Mouse (Mus musculus) T-cell, adult 2 months (primary cell): ENCODE measurements around the gene Tmem218.

Experiments used
- DNase-seq: peaks from one replicate; pipeline ENCODE4 v3.0.0; 2022; ENCODE audit warnings: low spot score

Tmem218 gene

DNA sequence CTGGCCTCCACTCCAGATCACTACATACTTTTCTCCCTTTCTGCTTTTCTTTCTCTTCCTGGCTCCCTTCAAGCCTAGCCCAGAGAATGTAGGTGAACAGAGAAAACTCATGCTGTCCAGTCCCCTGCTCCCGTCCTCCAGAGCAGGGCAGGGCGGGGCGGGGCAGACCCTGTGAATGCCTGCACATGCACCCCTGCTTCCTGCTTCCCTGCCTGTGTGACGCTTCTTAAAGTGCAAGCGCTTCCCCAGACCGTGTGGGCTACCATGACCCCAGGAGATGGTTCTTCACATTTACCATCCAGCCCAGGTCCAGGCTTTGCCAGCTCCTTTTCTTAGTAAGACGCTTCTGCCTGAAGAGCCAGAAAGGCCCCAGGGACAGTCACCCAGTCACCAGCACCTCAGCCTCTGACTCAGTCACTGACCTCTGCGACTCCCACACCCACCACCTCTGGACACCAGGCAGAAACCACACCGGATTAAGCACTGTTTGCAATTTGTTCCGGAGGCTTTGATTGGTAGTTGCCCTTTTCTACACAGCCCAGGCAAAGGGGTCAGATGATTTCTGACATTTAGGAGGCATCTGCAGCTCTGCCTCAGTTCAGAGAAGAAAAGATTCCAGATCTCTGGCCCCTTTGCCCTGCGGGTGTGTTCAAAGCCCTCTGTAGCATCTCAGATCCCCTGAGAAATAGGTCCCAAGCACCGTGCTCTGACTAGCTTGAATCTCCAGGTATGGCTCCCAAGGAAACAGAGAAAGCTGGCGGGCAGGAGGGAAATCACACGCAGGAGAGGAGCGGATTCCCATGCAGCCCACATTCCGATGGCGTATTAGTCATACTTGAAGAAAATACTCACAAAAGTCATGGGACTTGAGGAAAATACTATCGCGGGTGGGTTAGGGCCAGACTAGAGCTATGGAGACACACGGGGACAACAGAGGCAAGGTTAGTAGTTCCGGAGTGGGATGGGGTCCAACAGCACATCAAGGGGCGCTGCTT is 24.5 kb downstream of the Tmem218 start:
- no peak for DNase-seq

DNA sequence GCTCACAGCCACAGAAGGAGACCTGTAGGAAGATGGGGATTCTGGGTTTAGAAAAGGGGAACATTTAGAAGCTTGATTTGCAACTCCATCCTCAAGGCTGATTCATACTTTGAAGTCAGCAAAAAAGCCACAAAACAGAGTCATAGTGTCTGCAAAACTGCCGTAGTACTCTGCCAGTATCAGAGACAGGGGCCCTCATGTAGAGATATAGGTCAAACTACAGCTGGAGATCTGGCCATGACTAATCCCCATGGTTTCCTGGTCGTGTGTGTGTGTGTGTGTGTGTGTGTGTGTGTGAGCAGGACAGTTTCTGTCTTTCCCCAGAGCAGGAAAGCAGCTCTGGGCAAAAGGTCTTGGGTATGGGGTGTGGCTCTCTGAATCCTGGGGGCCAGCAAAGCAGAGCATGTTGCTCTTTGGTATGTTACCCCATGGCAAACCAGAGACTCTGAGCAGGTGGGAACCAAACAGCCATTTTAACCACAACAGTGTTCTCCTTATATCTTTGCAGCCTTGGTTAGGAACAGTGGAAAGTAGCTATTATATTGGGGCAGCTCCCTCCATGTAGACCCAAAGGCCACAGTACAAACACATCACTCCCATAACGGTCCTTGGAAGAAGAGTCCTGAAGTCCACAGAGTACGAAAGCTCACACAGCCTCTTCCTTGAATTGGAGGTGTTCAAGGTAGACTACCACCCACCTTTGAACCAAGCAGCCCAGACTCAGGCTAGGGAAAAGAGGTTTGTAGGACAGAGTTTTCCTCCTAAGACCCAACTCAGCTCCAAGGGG is 28.1 kb downstream of the Tmem218 start:
- no peak for DNase-seq

DNA sequence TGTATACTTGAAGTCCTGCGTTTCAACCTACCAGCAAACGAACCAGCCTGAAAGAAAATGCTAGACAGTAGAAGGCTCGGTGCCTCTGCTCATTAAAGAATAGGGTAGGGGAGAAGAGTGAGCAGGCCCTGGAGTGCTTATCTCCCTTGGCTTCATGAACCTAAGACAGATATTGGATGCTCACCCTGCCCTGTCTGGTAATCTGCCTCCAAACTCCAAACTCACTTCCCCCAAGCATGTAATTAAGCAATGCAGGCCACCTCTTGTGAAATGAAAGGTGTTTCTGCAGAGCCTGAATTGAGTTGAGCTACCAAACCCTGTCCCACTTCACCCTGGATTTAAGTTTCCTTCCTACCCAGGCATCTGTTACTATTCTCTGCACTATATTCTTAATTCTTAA is 34.7 kb downstream of the Tmem218 start:
- DNase-seq: no peak

DNA sequence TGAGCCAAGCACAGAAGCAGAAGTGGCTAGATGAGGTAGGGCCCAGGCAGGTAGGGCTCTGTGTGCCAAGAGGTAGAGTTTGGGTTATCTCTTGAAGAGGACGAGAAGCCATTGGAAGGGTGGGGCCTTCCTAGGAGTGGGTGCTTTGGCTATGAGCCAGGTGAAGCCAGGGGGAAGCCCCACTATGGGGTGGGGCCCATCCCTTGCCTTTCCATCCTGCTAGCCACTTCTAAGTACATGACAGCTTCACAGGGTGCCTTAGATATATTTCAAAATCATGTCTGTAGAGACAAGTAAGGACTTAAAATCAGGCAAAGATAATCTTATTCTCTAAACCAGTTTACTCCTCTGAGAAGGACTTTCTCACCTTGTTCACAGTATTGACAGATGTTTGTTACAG is 36.6 kb downstream of the Tmem218 start:
- no peak for DNase-seq

DNA sequence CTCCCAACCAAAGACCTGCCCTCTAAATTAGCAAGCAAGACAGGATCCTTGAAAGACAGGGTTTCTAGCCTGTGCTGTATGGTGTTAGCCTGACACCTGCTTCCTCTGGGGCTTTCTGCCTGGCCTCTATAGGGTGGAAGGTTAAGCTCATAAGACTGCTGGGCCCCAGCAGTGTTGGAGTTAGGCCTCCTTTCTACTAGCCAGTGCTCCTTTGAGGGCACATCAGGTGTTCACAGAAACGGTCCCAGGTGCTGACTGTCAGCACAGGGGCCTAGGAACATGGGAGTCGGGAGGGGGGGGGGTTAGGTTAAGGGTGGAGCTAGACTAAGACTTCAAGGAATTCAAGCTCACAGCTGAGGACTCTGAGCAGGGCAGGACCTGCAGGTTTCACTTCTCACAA is 37.4 kb downstream of the Tmem218 start:
- DNase-seq: no peak

DNA sequence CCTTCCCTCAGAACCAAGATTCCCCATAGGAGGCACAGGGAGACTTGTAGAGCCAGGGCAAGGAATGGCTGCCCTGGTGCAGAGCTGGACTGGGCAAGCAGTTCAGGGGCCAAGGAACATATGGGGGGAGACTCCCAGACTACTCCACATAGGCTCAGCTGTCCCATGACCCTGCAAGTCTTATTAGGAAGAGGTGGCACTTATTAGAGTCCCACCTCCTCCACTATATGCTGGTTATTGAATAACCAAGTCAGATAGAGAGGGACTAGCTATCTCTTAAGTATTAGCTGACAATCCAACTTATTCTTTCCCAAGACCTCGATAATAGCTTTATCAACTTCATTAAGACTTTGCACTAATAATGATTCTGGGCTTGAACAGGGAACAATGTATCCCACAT is 37.8 kb downstream of the Tmem218 start:
- no peak for DNase-seq

DNA sequence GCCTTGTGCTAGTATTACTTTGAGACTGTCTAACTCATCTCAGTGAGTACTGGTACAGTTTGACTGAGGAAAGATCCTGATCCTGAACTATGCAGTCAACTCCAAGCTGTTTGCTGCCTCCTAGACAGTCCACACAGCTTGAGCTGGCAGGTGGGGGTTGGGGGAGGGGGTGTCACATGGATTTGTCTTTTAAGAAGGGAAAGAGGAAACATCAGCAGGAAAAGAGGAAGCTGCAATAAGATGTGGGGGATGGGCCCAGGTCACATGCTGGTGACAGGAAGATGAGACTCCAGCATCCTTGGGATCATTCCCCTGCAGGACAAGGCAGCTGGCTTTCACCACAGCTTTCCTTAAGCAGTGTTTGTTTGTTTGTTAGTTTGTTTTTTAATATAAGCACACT is 39.4 kb downstream of the Tmem218 start:
- no peak for DNase-seq

DNA sequence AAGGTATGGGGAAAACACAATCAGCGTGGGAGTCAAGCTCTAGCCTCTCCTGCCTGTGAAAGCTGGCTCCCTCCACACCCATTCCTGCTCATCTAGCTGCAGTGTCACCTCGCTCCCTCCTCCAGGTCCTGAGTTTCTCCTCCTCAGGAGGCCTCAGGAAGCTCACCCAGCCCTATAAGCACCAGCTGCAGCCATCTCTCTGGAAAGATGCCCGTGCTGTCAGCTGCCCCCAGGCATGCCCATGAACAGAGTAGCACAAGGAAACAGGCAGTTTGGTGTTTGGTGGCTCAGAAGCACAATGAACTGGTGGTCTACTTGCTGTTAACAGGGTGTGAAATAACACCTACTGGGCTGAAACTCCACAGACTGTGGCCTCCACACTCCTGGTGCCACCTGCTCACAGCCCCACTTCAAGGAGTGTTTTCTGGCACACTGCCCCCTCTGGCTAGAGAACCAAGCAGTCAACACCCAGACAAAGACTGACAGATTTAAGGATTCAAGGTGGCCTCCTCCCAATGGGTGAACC is 40.4 kb downstream of the Tmem218 start:
- DNase-seq: no peak

DNA sequence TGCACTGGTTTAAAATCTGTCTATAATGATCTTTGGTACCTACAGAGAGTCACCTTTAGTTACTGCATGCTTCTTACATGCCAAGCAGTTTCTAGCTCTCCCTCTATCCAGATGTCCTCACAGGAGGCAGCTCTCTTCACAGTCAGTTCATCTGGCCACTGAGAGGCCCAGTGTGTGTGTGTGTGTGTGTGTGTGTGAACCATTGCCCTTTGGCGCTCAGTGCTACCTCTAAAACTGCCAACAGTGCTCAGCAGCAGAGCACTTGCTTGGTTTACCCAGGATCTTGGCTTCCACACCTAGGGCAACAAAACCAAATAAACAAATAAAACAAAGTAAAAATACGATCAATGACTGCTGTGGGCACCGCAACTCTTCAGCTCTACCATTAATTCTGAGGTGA is 42.0 kb downstream of the Tmem218 start:
- DNase-seq: no peak

DNA sequence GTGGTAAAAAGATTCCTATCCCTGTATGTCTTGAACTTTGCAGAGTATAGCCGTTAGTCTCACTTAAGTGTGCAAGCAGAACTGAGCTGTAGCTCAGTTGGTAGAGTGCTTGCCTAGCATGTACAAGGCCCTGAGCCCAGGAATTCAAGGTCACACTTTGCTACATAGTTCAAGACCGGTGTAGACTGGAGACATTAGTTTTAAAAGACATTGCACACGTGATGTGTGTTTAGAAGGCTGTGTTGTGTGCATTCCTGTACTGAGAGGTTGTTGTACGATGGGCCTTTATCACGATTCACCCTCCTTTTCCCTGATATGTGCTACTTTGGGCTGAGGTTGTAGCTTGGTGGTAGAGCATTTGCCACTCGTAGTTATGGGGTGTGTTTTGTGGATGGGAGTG is 42.6 kb downstream of the Tmem218 start:
- no peak for DNase-seq

DNA sequence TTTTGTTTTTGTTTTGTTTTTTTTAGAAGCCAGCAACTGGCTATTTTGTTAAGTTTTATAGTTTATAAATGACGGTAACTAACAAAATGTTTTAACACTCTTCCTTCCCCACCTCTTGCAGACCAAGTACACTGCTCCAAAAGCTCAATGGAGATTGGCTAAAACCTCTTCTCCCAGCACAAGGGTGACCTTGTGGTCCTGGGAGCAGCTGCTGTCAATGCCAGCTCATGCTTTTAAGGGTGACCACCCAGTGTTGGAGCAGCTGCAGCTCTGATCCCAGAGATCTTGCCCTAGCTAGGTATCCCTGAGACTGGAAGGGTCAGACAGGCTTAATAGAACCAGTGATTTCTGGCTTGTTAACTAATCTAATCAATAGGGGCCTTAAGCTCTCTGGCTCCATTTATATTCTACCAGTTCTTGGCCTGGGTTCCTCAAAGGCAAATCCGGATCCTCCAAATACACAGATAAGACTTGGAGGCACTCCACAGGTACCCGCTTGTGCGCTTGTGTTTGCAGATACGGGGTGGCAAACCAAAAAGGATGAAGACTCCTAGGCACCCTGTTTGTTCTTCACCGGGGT is 46.6 kb downstream of the Tmem218 start:
- no peak for DNase-seq

DNA sequence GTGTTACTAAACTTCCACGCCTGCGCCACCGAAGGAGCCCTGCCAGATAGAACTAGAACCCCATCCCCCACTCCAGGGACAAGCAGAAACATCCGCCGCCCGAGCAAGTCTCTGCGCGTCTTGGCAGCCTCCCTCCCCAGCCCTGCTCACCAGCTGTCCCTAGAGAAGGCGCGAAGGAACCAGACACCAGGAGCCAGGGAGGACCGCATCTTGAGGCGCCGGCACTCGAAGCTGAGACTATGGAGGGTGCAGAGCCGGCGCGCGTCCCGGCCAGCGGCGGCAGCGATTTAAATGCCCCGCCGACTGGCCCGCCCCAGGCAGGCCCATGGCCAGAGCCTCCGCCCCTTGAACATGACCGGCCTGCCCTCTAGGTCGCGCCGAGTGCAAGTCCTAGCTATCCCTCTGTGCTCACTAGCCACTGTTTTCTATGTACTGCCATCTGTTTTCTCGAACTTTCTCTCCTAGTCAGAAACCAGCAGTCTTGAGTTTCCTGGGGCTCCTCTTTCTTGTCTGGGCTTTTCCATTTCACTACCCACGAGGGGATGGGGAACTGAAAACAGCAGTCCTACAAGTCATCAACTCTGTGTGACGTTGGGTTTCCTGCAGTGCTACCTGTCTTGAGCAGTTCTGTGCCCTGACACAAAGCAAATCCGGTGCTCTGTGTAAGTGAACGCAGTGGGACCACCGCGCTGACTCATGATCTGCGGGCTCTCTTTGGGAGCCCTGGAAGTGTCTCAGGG is 47.3 kb downstream of the Tmem218 start, which contains the start of gene Slc37a2:
Gene Slc37a2, minus strand, starts transcription at position 590 of the 740 bp plus-strand sequence.
- DNase-seq: peak; percentile 54

DNA sequence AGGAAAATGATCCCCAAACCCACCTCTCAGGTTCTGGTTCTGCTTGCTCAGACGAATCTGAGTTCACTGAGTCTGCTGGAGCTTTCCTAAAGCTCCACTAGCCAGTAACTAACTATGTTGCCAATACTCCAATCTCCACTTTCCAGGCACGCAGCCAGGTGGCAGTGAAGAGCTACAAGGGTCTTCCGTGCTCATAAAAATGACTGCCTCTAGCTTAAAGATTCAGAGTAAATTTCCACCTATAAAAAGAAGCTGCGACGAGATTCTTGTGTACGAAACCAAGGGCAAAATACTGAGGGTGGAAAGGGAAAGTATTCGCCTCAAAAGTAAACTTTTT is 47.8 kb downstream of the Tmem218 start:
- peak; percentile 49 for DNase-seq

DNA sequence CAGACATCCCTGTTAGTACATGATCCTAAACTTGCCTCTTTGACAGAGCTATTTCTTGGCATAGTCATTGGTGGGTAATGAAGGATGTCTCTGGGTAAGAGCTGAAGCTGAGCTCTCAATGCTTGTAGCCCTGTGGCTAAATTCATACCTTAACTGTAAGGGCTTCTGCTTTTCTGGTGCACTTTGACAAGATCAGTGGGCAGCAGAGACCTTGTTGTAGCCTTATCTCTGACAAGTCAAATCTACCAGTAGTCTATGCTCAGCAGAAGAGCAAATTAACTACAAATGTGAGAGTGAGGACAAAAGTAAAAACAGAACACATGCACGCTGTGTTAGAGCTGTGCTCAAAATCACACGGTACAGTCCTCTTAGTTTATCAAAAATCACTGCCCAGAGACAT is 58.6 kb downstream of the Tmem218 start:
- no peak for DNase-seq
